Mouse (Mus musculus) cerebral cortex, adult 2 months (tissue): Measurements from ENCODE around the gene Emc8.

Experiments
- WGBS: fragments of 180-500 bp; shearing (Covaris S2); methylation state at CpG from one replicate; pipeline ENCODE4 v1.1.7; 2018; 5-methylcytosine and 5-hydroxymethylcytosine counted together

Gene Emc8

DNA sequence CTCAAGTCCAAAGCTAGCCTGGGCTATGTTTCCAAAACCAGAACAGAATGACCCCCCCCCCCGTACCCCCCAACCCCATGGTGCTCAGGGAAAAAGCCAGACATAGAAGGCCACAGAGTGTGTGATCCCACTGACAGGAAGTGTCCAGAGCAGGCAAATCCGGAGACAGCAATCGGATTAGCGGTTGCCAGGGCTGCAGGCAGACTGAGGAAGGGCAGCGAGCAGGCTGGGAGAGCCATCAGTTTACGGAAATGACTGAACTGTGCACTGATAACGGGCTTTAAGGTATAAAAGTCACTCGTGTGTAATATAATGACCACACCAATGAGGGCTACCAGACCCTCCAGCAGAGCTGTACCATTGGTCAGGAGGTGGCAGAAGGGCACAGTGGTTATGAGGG, 27.1 kb downstream of the Emc8 start:
- WGBS = 56% methylated on average over 8 of the region's 8 CpGs

DNA sequence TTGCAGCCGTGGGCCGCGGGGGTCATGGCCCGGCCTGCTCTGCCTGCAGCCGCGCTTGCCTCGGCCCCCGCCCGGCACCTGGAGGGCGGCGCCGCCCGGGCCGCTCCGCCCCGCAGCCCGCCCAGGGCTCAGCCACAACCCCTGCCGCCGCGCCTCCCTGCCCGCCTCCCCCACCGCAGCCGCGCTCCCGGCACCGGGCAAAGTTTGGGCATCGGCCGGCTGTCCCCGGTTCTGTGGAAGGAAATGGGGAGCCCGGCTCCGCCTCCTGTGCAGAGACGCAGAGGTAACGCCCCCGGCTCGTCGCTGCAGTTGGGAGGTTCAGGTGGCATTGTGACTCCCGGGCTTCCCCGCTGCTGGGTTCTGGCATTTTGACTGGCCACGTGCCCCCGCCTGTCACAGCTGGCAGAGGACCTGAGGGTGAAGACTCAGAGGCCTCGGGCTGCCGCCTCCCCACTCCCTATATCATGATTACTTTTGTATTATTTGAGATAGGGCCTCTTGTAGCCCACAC, 34.0 kb downstream of the Emc8 start:
- WGBS = 1% methylated on average over 42 of the region's 42 CpGs

DNA sequence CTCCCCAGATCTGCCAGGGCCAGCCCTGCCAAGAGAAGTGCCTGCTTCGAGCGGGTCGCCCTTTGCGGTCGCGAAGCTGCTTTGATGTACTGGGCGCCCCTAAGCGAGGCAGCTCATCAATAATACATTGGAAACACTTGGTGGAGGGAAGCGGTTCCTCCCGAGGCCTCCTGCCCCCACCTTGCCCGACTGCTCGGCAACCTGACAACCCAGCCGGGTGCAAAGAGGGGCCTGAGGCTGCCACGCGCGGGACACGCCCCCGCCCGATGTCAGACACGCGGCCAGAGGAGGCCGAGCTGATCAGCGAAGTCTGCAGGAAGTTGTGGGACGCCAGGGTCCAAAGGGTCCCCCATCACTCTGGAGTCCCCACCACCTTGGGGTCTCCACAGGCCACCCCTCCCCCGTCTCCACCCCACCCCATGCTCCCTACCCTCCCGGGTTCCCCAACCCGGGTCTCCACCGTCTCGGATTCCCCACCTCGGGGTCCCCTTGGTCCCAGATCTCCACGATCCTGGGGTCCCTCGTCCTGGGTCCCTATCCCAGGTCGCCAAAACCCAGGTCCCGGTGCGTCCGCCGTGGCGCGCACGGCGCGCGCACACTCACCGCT, 34.6 kb downstream of the Emc8 start:
- WGBS = 2% methylated on average over 44 of the region's 44 CpGs

DNA sequence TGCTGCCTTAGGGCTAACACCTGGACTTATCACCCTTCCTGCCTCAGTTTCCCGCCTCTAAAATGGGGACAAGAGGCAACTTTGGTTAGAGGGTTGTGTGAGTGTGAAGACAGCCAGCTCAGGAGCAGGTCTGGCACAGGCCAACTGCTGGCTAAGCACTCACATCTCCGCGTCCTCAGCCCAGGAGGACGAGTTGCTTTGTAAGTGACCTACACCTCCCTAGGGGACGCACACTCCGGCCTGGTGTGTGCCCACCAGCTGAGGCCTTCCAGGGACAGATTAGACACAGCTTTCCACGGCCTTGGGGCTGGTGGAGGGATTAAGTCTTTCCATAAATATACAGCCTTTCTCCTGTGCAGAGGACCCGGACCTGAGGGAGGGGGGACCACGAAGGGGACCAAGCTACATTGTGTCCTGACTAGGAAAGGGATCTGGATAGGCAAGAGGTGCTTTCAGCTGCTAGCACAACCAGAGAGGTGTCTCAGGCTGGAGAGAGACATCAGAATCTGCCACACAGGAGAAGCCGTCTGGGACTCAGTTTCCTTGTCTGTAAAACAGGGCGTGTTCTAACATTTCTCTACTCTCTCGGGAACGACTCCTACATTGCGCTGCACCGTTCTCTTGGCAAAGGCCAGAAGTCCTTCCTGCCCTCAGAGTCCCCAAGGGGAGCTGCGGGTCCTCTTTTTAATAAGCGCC, 35.3 kb downstream of the Emc8 start:
- 53% methylated on average over 17 of the region's 17 CpGs for WGBS

DNA sequence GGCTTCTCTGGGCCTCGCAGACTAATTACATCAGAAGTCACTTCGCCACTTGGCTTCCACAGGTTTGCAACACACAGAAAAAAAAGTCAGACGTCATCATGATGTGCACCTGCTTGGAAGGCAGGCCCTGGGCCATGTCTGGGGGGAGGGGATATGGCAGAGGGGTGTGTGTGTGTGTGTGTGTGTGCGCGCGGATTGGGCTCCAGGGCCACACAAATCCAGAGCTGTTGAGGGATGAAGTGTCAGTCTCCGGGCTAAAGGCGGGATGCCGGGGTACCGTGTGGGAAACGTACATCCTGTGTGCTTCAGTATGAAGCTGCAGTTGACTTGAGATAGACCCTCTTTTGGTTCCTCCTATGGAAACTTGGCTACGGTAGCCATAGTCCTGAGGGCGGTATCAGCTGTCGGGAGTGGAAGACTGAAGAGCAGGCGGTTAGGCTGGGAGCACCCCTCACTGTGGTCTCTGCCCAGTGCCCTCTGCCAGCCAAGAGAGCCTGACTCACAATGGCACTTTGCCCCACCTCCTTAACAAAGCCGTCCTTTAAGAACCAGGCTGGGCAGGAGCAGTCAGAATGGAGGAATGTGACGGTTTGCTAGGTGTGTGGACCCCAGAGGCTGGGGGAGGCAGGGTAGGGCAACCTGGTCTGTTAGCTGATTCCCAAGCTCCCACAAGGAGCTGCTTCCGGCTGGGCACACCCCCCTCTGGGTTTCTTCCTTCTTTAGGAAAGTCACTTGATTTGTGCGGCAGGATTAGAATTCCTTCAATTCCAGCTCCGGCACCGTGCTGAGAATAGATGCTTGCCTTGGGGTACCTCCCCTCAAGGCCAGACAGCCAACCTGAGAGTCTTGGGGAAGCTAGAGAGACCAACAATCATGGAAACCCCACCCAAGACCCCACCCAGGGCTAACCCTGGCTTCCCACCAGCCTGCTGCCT, 36.7 kb downstream of the Emc8 start:
- WGBS = 80% methylated on average over 21 of the region's 21 CpGs

DNA sequence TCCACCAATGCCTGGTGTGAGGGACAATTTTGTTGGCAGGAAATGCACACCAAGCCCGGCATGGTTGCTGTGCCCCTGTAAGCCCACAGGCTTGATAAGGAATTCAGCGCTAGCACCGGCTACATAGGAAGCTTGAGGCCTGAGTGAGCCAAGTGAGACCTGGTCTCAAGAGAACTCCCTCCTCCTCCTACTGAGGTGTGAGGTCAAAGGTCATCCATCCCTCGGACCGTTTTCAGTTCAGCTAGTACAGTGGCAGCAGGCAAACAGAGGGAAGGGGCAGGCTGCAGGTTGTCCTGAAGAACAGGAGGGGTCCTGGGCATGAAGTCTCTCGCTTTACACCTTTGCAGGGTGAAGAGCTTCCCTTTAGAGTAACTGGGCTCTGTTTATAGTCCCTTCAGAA, 37.5 kb downstream of the Emc8 start:
- WGBS = 79% methylated on average over 6 of the region's 6 CpGs

DNA sequence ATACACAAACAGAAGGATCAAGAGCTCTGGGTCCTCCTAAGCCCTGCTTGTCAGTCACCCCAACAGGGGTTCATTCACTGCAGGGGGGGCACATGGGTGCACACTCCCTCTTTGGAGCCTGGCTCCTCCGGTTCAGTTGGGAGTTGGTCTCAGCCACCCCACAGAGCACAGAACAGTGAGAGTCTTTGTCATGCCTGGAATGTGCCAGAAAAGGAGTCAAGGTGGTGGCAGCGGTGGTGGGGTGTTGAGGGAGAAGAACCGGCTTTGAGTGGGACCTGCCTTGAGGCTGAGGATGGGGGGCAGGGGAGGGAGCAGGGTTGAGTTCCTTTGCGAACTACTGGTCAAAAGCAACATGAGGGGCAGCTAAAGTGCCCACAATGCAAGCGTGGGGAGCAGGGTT, 38.3 kb downstream of the Emc8 start:
- WGBS = 62% methylated on average over 5 of the region's 5 CpGs

DNA sequence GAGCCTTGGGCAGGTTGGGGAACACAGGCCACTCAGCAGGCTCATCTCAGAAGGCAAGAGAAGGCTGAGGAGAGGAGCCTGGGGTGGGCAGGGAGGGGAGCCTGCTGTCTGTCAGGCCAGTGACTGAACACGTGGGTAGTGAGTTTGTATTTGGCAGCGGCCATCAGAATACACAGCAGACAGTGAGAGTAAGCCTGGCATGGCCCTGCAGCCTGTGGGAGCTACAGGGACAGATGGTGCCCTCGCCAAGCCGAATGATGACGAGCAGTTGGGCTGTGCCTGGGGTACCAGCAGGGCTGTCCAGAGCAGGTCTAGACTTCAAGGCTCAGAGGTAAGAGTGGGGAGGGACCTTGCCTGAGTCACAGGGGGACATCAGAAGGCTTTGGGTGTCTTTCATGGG, 41.1 kb downstream of the Emc8 start:
- WGBS = 55% methylated on average over 5 of the region's 5 CpGs

DNA sequence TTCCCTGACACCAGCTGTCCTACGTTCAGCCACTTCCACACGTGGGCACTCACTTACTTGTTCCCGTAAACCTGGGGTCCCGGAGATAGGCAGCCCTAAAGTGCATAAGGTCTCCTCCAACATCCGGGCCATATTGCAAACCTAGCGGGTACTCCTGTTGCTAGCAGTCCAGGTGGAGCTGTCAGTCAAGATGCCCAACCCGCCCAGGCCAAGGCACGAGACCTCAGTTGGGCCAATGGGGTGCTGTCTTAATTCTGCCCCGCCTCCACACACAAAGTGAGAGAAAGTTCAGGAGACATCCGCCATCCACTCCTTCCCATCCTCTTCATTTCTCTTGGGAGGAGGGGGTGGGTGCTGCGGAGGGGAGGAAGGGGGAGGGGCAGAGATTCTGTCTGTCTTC, 41.9 kb downstream of the Emc8 start:
- 81% methylated on average over 11 of the region's 11 CpGs for WGBS

DNA sequence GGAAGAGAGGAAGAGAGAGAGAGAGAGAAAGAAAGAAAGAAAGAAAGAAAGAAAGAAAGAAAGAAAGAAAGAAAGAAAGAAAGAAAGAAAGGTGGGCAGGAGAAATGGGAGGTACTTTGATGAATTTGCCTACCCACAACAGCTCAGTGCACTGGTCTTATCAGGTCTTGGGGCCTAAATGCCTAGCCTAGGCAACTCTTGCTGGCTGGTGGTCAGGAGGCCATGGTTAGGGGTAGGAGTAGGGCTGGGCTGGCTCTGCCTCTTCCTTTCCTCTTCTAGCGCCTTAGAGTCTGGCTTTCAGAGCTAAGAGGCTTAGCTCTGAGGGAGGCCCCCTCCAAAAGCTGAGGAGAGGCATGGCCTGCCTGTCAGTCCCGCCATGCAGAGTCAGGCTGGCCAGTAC, 44.8 kb downstream of the Emc8 start:
- WGBS = 81% methylated on average over 2 of the region's 2 CpGs

DNA sequence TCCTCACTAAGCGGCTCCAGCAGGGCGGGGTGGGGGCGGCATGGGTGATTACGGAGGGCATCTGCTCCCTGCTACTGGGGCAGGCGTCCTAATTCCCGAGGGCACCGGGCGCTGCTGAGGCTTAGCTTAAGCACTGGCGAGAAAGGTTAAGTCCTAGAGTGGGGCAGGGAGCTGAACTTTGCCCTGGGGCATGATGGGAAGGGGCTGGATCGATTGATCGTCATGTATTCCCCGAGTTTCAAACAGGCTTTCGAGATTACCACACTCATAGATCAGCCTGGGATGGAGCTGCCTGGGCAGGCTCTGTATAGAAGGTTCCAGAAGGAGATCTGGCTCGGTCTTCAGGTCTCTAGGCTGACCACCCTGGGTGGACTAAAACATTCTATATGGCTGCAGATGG, 46.2 kb downstream of the Emc8 start:
- WGBS = 88% methylated on average over 14 of the region's 14 CpGs

DNA sequence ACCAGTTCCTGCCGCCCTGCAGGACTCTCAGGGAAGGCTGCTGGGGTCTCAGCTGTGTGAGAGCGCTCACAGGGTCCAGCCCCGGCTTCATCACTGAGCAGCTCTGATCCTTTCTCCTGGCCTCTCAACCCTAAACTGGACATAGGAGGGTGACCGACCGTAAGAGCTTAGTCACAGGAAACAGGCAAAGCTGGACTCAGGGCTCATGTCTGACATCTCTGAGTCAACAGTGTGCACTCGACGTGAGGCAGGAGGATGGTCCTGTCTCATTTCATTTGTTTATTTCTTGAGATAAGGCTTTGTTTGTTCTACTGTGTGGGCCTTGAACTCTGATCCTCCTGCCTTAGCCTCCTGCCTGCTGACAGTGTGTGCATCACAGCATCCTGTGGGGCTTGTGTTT, 47.9 kb downstream of the Emc8 start:
- WGBS = 79% methylated on average over 7 of the region's 7 CpGs

DNA sequence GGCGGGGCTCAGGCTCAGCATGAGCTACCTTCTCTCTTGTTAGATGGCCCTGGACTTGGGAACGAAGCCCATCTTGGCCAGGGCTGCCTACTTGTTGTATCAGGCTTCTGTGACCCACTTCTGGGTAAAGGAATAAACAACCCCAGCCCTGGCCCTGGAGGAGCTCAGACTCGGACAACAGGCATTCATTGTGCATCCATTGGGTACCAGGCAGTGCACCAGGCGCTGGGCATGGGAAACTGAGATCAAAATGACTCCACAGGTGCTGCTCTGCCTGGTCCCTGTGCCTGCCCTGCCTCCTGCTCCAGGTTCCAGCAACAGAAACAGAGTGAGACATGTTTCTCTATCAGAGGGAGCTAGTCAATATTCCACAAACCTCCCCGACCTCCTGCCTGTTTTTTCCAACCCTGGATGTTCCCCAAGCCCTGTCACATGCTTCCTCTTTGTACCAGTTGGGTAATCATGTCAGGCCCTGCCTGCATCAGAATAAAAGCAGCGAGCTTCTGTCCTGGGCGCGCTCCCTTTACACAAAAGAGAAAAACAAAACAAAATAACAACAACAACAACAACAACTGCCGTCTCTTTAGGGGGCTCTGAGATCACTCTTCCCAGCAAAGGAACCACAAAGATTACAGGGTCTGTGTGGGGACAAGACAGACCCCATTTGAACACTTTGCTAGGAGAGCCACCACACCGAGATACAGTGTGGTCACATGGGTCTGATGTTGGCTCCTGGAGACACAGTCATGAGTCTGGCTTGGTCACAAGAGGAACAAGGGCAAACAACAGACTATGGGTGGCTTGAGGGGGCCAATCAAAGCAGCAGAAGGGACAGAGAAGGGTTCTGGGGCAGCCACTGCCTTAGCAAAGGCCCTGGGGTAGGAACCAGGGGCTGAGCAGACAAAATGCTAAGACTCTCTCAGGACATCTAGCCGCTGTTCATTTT, 48.9 kb downstream of the Emc8 start:
- 58% methylated on average over 11 of the region's 11 CpGs for WGBS

DNA sequence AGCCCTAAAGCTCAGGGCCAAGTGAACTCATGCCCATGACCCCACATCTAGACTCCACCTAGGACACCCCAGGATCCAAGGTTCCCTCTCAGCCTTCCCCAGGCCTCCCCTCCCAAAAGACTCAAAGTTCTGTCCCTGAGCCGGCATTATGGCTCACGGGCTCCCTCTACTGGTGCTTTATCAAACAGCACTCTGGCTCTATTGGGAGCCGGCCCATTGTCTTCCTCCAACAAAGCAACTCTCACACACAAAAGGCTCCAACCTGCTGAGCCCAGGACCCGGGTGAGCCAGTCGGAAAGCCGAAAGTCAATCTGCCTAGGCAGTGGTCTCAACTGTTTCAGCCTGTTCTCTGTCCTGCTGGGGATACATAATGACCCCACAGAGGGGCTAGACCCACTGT, 50.3 kb downstream of the Emc8 start:
- under 1% methylated on average over 6 of the region's 6 CpGs for WGBS

DNA sequence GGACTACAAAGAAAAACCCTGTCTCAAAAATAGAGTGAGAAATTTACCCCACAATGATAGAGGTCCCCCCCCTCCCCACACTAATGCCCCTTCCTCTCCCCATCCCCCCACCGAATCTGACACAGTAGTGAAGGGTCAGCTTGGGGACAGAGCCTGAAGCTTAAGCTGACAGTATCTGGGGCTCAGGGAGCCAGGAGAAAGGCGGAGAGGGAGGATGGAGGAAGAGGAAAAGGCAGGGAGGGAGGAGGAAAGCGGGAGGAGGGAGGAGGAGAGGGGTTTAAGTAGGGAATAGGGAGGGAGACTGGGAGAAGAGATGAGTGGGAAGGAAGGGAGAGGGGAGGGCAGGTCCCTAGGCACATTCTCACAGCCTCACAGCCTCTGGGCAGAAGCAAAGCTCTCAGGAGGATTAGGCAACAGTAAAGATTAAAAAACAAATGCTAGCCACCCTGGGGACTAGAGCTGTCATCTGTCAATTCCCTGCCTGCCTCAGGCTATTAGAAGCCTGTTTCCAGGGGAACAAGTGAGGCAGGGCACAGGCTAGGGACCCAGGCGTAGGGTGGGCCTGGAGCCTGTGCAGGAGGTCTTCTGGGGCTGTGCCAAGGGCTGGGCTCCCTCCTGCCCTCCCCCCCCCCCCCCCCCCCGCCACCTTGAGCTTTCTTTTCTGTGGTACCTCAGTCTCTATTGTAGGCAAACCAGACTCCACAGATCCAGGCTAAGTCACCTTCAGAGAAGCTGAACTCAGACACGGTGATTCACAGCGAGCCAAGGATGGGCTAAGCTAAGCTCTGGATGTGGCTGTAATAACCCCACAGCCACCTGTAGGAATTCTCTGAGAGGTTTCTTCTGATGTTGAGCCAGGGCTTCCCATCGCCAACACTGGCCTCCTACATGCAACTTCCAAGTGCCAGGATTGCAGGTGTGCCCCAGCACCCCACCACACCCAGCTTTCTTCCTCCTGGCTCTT, 51.4 kb downstream of the Emc8 start:
- 62% methylated on average over 7 of the region's 8 CpGs for WGBS

DNA sequence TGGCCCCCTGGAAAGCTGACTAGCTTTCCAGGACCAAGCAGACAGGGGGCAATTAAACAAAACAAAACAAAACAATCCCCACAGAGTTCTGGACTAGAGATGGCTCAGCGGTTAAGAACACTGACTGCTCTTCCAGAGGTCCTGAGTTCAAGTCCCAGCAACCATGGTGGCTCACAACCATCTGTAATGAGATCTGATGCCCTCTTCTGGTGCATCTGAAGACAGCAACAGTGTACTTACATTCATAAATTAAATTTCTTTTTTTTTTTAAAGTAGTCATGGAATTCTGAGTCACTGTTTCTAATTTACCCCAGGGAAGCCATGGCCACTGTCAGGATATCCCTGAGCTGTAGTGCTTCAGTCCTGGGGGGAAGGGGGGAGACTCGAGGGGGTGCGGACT, 53.9 kb downstream of the Emc8 start:
- 88% methylated on average over 3 of the region's 3 CpGs for WGBS

DNA sequence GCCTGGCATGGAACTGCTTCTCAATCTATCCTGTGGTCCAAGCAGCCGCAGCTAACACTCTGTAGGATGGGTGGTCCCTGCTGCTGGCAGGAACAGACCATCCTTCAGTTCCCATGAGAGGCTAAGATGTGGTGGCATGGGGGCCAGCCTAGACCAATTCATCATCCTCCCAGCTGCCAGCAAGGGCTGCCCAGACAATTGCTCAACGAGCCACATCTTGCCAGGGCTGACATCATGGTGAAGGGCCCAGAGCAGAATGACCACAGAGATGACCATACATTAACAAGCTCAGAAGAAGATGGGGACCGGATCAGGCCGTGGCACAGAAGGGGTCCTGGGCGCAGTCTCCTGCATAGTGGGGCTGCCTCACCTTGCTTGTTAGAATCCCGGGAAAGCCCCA, 57.5 kb downstream of the Emc8 start:
- WGBS = 84% methylated on average over 6 of the region's 6 CpGs

DNA sequence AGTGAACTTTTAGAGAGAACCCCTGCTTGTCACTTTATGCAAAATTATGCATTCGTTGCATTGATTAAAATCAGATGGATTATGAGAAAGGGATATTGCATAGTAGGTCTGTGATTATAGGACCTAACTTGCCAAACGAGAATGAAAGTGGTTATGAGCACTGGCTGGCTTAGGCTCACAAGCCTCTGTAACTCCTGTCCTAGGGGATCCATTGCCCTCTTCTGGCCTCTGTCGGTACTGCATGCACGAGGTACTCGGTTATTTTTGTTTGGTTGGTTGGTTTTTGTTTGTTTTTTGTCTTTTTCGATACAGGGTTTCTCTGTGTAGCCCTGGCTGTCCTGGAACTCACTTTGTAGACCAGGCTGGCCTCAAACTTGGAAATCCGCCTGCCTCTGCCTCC, 60.5 kb downstream of the Emc8 start:
- 12% methylated on average over 7 of the region's 7 CpGs for WGBS

DNA sequence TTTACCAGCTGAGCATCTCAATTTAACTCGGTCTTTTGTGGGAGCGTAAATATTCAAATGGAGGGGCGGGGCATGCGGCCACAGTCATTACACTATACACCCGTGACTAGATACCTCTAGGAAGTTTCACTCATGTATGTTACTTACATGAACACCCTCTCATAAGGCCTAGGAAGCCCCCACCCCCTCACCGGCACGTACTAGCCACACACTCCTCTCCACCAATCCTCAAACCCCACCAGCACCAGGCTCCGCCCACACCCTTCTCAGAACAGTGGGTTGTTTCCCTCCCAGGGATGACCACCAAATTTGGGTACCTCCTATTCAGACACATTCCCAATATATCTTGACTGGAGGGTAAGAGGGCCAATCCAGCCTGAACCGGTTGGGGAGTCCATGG, 60.9 kb downstream of the Emc8 start:
- 69% methylated on average over 9 of the region's 9 CpGs for WGBS
